Mouse (Mus musculus) G1E (cell line): ENCODE measurements at regions not wholly inside any gene's neighbourhood (a gene's known extent, or its start where the extent isn't known, plus 50 kb on each side); places are given as distances from the start of the nearest gene placed in this dataset.

Source experiments
- ATAC-seq: 2 replicates; pipeline ENCODE4 v1.8.0; 2016; ENCODE audit warnings: mild to moderate bottlenecking; ENCODE audit not compliant: insufficient number of reproducible peaks, poor library complexity, low FRiP score, severe bottlenecking; ENCODE audit errors: extremely low read depth
- DNase-seq: peaks from one replicate; pipeline ENCODE4 v3.0.0; 2012; ENCODE audit warnings: low spot score
- H3K27me3 ChIP-seq: 2 replicates; pipeline ENCODE4 v1.6.1; 2012; ENCODE audit warnings: mild to moderate bottlenecking, low read length, inconsistent platforms; ENCODE audit not compliant: insufficient read depth
- H3K36me3 ChIP-seq: replicated peaks from 2 replicates; pipeline ENCODE3; 2012; ENCODE audit warnings: mild to moderate bottlenecking, inconsistent platforms
- H3K4me1 ChIP-seq: 2 replicates; pipeline ENCODE4 v1.6.1; 2012; ENCODE audit warnings: low read depth, low read length, inconsistent platforms, mixed read lengths; ENCODE audit not compliant: insufficient read depth
- H3K4me3 ChIP-seq: 2 replicates; pipeline ENCODE4 v1.5.1; 2012; ENCODE audit warnings: low read depth, mild to moderate bottlenecking, inconsistent platforms, low read length, moderate library complexity, mixed read lengths
- H3K9me3 ChIP-seq: replicated peaks from 2 replicates; pipeline ENCODE4 v1.6.1; 2012; ENCODE audit warnings: inconsistent platforms
- CTCF ChIP-seq: IDR thresholded peaks from 2 replicates; pipeline ENCODE4 v1.5.1; 2012; ENCODE audit warnings: low read depth, low read length, inconsistent platforms, mixed read lengths
- GATA1 ChIP-seq: IDR thresholded peaks from 2 replicates; pipeline ENCODE4 v1.6.1; 2012; ENCODE audit warnings: borderline replicate concordance, low read length, inconsistent platforms, mixed read lengths
- GATA2 ChIP-seq: IDR thresholded peaks from 2 replicates; pipeline ENCODE4 v1.6.1; 2012; ENCODE audit warnings: low read depth, low read length, inconsistent platforms, borderline replicate concordance
- POLR2AphosphoS5 ChIP-seq: IDR thresholded peaks from 2 replicates; pipeline ENCODE4 v1.6.1; 2012; ENCODE audit warnings: low read depth, low read length, inconsistent platforms; ENCODE audit not compliant: insufficient replicate concordance
- TAL1 ChIP-seq: conservative IDR thresholded peaks from 2 replicates; pipeline ENCODE4 v1.6.1; 2012; ENCODE audit warnings: low read depth, low read length, inconsistent platforms, mixed read lengths

DNA sequence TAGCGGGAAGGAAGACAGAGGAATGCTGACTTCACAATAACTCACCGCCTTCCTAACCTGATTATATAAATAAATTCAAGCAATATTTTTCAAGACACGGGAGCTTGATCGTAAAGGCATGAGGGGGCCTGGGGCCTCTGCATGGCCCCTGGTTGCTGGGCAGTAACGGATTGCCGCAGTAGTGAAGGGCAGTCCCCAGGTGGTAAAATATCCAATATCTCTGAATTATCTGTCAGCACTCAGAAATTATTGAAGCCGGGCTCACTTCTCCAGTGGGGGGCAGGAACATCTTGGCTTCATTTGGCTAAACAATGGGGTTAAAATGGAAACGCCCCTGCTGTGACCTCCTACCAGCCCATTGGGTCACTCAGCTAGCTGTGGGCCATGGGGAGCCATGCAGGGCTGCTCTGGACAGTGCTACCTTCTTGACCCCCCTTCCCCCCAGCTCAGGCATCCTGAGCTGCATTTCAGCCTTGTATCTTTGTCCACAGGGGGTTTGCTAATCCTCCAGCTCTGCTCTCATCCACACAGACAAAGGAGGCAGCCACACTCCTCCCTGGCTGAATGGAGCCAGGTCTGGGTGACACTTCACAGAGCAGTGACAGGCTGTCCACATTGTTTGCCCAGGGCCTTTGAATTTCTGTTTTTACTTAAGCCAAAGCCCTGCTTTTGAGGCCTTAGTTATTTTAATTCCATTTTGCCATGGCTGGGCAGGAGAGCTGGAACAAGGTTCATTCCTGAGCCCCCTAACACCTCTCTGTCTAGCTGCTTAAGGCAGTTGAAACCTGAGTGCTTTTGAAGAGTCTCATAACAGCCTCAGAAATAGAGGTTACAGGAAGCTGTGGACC, 267.2 kb upstream of the N4bp1 start:
- no peaks in the 10 kb centered on the region for H3K36me3 ChIP-seq
- H3K4me3 ChIP-seq = no peak overlapping the region
- H3K9me3 ChIP-seq = peaks cover 73% of the 10 kb centered on the region
- H3K27me3 ChIP-seq = no peaks in the 10 kb centered on the region
- no peaks in the 10 kb centered on the region for H3K4me1 ChIP-seq
- DNase-seq (no peak), ATAC-seq (no peak)
- TF ChIP-seq TAL1 (no peak), GATA1 (no peak), CTCF (no peak), POLR2AphosphoS5 (no peak), GATA2 (no peak)

DNA sequence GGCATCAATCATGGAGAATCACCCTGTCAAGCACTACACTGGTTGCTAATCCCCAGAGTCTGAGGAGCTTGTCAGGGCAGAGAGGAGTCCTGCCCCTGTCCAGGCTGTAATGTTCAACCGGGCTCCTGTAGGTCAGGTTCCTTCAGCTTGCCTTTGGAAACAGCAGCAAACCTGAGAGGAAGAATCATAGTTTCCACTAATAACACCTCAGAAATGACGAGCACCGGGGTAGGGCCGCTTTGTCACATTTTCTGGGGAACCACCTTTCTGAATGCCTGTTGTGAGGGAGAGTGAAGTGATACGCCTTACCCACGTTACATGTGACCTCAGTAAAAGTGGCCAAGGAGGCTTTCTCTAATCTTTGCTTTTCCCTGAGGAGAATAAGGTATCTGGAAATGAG, 263.8 kb upstream of the N4bp1 start:
- Histone ChIP-seq H3K4me1 (no peaks in the 10 kb centered on the region), H3K36me3 (no peaks in the 10 kb centered on the region), H3K27me3 (no peaks in the 10 kb centered on the region), H3K4me3 (no peak overlapping the region), H3K9me3 (peaks cover 57% of the 10 kb centered on the region)
- ATAC-seq (no peak), DNase-seq (no peak)
- TF ChIP-seq POLR2AphosphoS5 (no peak), TAL1 (no peak), GATA2 (no peak), CTCF (no peak), GATA1 (no peak)

DNA sequence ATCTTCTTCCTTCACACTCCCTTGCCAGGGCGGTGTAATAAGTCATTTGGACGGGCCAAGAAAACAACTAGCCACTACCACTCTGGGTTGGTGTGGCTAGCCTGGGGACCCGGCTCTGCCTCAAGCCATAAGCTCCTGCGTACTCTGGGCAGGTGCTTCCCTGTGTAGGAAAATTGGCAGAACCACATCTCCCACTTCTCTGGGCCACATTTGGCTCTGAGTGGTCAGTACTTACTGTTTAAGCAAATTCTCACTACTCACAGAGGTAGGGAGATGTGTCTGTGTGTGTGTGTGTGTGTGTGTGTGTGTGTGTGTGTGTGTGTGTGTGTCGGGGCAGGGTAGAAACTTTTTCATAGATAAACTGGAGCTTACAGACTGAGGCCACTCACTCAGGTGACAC, 262.6 kb upstream of the N4bp1 start:
- Histone ChIP-seq H3K4me1 (no peaks in the 10 kb centered on the region), H3K36me3 (no peaks in the 10 kb centered on the region), H3K9me3 (peaks cover 56% of the 10 kb centered on the region), H3K4me3 (no peak overlapping the region), H3K27me3 (no peaks in the 10 kb centered on the region)
- ATAC-seq (no peak), DNase-seq (no peak)
- no peak for TF ChIP-seq GATA1
- TF ChIP-seq CTCF = no peak
- no peak for TF ChIP-seq TAL1
- TF ChIP-seq GATA2 = no peak
- no peak for TF ChIP-seq POLR2AphosphoS5

DNA sequence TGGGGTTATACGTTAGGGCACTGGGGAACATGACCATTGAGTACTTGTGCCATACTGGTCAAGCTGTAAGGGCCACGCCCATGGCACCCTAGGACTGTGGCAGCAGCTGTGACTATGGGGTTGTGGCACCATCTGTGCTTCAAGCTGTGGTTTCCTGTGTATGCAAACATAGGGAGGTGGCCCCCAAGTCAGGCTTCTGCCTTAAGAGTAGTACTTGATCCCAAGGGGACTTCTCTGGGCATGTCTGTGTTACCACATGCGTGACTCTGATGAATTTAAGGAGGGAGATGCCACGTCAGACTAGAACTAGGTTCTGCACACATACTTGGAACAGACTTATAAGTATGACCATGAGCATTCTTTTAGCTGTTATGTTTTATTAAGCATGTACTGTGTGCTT, 252.4 kb upstream of the N4bp1 start:
- H3K36me3 ChIP-seq = no peaks in the 10 kb centered on the region
- no peaks in the 10 kb centered on the region for H3K27me3 ChIP-seq
- H3K4me1 ChIP-seq = no peaks in the 10 kb centered on the region
- DNase-seq (no peak), ATAC-seq (no peak)
- no peak overlapping the region for H3K4me3 ChIP-seq
- TF ChIP-seq POLR2AphosphoS5 = no peak
- TF ChIP-seq CTCF = no peak
- no peak for TF ChIP-seq GATA2
- TF ChIP-seq GATA1 = no peak
- no peak for TF ChIP-seq TAL1
- peaks cover 49% of the 10 kb centered on the region for H3K9me3 ChIP-seq

DNA sequence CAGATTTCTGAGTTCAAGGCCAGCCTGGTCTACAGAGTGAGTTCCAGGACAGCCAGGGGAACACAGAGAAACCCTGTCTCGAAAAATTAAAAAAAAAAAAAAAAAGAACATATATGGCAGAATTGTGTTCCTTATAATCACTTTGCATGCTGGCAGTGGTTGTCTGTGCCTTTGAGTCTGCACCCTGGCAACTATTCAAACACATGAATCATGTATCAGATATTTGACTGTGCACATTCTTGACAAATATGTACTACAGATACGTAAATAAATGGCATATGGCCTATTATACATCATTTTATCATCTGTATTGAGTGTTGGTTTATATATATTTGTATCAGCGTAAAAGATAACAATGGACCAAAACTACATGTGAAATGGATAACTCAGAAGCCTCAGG, 246.7 kb upstream of the N4bp1 start:
- no peak for ATAC-seq

DNA sequence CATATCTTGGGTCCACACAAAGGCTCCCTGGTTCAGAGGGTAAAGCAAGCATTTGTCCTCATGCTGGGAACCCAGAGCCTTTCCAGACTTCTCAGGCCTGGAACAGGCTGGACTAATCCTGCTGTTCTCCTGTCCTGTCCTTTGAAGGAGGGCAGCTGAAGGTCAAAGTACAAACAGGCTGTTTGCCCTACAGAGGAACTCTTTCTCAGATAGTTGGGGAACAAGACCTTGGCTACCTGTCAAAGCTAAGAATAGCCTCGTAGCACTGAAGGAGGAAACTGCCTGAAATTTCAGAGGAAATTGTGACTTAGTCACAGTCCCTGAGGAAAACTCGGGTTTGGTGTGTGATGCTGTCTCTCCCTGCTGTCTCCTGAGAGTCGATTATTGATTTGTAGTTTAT, 245.6 kb upstream of the N4bp1 start:
- no peak for TF ChIP-seq GATA1
- TF ChIP-seq GATA2 = no peak
- TF ChIP-seq TAL1 = no peak
- TF ChIP-seq POLR2AphosphoS5 = no peak
- TF ChIP-seq CTCF = no peak
- DNase-seq (no peak), ATAC-seq (no peak)
- peaks cover 55% of the 10 kb centered on the region for H3K9me3 ChIP-seq
- H3K4me1 ChIP-seq = no peaks in the 10 kb centered on the region
- no peaks in the 10 kb centered on the region for H3K36me3 ChIP-seq
- H3K4me3 ChIP-seq = no peak overlapping the region
- no peaks in the 10 kb centered on the region for H3K27me3 ChIP-seq

More for the DNA sequence above, 246.7 kb upstream of the N4bp1 start:
- Histone ChIP-seq H3K36me3 (no peaks in the 10 kb centered on the region), H3K9me3 (peaks cover 55% of the 10 kb centered on the region), H3K4me1 (no peaks in the 10 kb centered on the region), H3K27me3 (no peaks in the 10 kb centered on the region), H3K4me3 (no peak overlapping the region)
- TF ChIP-seq TAL1 (no peak), POLR2AphosphoS5 (no peak), GATA1 (no peak), GATA2 (no peak), CTCF (no peak)
- DNase-seq = no peak

DNA sequence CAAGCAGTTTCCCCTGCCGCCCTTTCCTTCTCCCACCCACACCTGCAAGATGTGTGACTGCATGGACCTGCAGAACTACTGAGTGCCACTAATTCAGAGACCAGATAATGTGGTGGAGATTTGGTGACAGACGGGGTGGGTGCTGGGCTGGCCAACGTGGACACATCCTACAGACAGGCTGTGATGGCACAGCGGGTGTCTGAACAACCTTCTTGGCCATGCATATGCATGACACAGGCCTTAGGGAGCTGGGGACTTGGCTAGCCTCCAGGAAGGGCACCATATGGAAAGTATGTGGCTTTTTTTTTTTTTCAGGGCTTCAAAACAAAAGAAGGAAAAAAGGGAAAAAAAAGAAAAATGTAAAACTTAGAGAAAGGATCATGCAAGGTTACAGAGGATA, 243.5 kb upstream of the N4bp1 start:
- no peaks in the 10 kb centered on the region for H3K27me3 ChIP-seq
- H3K36me3 ChIP-seq = no peaks in the 10 kb centered on the region
- H3K4me3 ChIP-seq = no peak overlapping the region
- DNase-seq (no peak), ATAC-seq (no peak)
- H3K9me3 ChIP-seq = peaks cover 56% of the 10 kb centered on the region
- no peak for TF ChIP-seq TAL1
- no peak for TF ChIP-seq GATA2
- no peak for TF ChIP-seq POLR2AphosphoS5
- TF ChIP-seq GATA1 = no peak
- TF ChIP-seq CTCF = no peak
- no peaks in the 10 kb centered on the region for H3K4me1 ChIP-seq
